Mouse (Mus musculus) midbrain, embryonic 15.5 days (tissue): ENCODE measurements around the gene Rpp30. TPM values are rescaled to one million over a fixed set of nuclear protein-coding genes. Genes with fewer than 3 reads are reported as not detected.
A peak's percentile ranks its signal among the peaks of the same experiment; 100 is the strongest.

Source experiments
- ATAC-seq: fragments of 200-750 bp; cut with Nextera tagmentation; replicated peaks from 2 replicates; pipeline ENCODE4 v1.8.0; 2017; ENCODE audit warnings: moderate TSS enrichment
- H3K27ac ChIP-seq: fragments of 300-500 bp; sonication (generic); 2 replicates; pipeline ENCODE4 v1.5.1; 2015; ENCODE audit warnings: mild to moderate bottlenecking, inconsistent platforms
- H3K27me3 ChIP-seq: fragments of 300-500 bp; sonication (generic); replicated peaks from 2 replicates; pipeline ENCODE4 v1.6.1; 2015; ENCODE audit warnings: inconsistent platforms
- H3K36me3 ChIP-seq: fragments of 300-500 bp; sonication (generic); replicated peaks from 2 replicates; pipeline ENCODE4 v1.6.1; 2015; ENCODE audit warnings: inconsistent platforms
- H3K4me1 ChIP-seq: fragments of 300-500 bp; sonication (generic); 2 replicates; pipeline ENCODE4 v1.6.1; 2015; ENCODE audit warnings: inconsistent platforms
- H3K4me2 ChIP-seq: fragments of 300-500 bp; sonication (generic); 2 replicates; pipeline ENCODE4 v1.6.1; 2015; ENCODE audit warnings: inconsistent platforms, mild to moderate bottlenecking, moderate library complexity
- H3K4me3 ChIP-seq: fragments of 300-500 bp; sonication (generic); 2 replicates; pipeline ENCODE4 v1.5.1; 2015; ENCODE audit warnings: mild to moderate bottlenecking, inconsistent platforms
- H3K9ac ChIP-seq: fragments of 300-500 bp; sonication (generic); 2 replicates; pipeline ENCODE4 v1.6.1; 2015; ENCODE audit warnings: mild to moderate bottlenecking, inconsistent platforms
- H3K9me3 ChIP-seq: fragments of 300-500 bp; sonication (generic); 2 replicates; pipeline ENCODE4 v1.6.1; 2016; ENCODE audit warnings: inconsistent platforms
- WGBS: fragments of 180-500 bp; shearing (Covaris S2); methylation state at CpG from one replicate; pipeline ENCODE4 v1.1.7; 2015; ENCODE audit warnings: mixed read lengths; 5-methylcytosine and 5-hydroxymethylcytosine counted together
- polyA plus RNA-seq: library from polyadenylated mRNA; unstranded; fragments of >200 nt; fragmentation: Nextera tagmentation; extraction: Ambion mirVana; gene quantifications from 2 replicates; pipeline ENCODE4 v1.2.1, GENCODE M21; 2015

The Rpp30 gene
- polyA plus RNA-seq = 60.3 and 64.4 TPM in 2 replicates

- H3K4me1 ChIP-seq = peaks cover 12% of the 10 kb centered on the region
- H3K4me2 ChIP-seq = peak within 1 kb of the TSS; percentile 76
- H3K9me3 ChIP-seq = no peaks in the 10 kb centered on the region
- H3K27ac ChIP-seq = peak within 1 kb of the TSS; percentile 17; the same call in 1 of the 2 replicates
- 2% methylated on average over 34 of the region's 34 CpGs for WGBS
- no peaks in the 10 kb centered on the region for H3K27me3 ChIP-seq
- H3K36me3 ChIP-seq = peaks cover 9% of the 10 kb centered on the region; the same call in 1 of the 2 replicates
- ATAC-seq = peak; percentile 98
- H3K9ac ChIP-seq = peak within 1 kb of the TSS; percentile 62
- H3K4me3 ChIP-seq = peak within 1 kb of the TSS; percentile 55
These were observed at the start of gene Rpp30 for GRCm38 (mm10) chr19:36083262-36084225. Gene Rpp30, plus strand, starts transcription at chr19:36083716.

DNA sequence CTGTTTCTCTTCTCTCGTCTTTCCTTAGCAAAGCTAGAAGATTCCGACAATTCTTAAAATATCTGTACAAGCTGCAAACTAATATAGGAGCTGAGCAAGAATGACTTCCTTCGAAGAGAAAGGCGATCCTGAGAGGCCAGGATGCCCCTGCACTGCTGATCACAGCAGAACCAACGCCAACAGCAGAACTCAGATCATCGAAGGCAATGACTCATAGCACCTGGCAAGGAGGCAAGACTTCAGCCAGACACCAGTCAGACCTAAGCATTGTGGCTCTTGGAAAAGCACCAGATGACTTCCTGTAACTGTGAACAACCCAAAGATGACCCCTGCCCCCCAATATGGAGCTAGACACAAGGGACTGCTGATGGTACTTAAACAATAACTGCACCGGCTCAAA lies 37.5 kb upstream of the Rpp30 start:
- H3K4me2 ChIP-seq = no peak overlapping the region
- H3K36me3 ChIP-seq = no peaks in the 10 kb centered on the region
- H3K27me3 ChIP-seq = no peaks in the 10 kb centered on the region
- H3K27ac ChIP-seq = no peak overlapping the region
- no peak overlapping the region for H3K9ac ChIP-seq
- H3K4me1 ChIP-seq = no peaks in the 10 kb centered on the region
- 87% methylated on average over 7 of the region's 7 CpGs for WGBS
- no peak overlapping the region for H3K4me3 ChIP-seq
- no peak for ATAC-seq
- no peaks in the 10 kb centered on the region for H3K9me3 ChIP-seq

DNA sequence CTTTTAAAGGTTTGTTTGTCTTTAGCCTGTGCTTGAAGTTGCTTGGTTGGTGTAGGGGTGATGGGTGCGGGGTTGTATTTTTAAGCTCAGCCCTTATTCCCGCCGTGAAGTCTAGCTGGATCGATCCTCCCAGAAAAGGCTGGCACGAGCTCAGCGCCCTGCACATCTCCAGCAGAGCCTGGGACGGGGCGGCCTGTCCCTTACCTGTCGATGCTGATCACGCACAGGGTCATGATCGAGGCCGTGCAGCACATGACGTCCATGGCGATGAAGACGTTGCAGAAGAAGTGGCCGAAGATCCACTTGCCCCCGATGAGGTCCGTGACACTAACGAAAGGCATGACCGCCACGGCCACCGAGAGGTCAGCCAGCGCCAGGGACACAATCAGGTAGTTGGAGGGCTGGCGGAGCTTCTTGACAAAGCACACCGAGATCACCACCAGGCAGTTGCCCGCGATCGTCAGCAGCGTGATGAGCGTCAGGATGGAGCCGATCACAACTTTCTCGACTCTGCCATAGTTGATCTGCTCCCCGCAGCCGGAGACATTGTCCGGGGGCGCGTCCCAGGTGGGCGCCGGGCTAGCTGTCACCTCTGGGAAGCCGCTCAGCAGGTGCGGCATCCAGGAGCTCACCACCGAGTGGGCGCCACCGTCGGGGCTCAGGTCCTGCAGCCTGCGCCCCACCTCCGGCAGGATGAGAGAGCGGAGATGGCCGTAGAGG lies 26.9 kb upstream of the Rpp30 start:
- peak overlapping the region; percentile 83 for H3K4me2 ChIP-seq
- peak; percentile 78 for ATAC-seq

DNA sequence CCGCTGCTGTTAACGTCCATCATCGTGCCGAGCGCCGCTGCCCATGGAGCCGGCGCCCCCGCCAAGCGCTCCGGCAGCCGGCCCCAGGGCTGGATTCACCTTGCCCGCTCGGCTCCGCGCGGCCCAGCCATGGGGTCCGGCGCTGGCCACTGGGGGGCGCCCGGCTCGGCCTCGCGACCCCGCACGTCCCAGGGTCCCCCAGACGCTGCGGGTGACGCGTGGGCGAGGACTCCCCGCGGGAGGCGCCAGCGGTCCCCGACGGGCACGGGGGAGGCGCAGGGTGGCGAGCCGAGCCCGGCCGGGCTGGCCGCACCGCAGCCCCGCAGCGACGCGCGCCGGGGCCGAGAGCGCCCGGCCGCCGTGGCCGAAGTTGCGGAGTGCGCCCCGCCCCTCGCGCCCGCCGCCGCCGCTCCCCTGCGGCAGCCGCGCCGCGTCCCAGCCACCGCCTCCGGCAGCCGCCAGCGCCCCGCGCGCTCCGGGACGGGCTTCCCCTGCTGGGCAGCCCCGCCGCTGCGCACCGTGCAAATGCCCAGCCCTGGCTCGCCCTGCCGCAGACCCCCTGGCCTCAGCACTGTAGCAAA lies 26.2 kb upstream of the Rpp30 start, which contains the start of gene Htr7:
Gene Htr7 (minus strand): TSS at position 277 of the 581 bp plus-strand sequence.
- no peaks in the 10 kb centered on the region for H3K9me3 ChIP-seq
- peaks cover 12% of the 10 kb centered on the region; the same call in 1 of the 2 replicates for H3K4me1 ChIP-seq
- H3K36me3 ChIP-seq = no peaks in the 10 kb centered on the region
- H3K9ac ChIP-seq = peak within 1 kb of the TSS; percentile 65
- 0 out of 2 replicates have a peak within 1 kb of the TSS, but pooled peaks have one; percentile 34 for H3K27ac ChIP-seq
- under 1% methylated on average over 59 of the region's 86 CpGs for WGBS
- peak within 1 kb of the TSS; percentile 83 for H3K4me2 ChIP-seq
- peaks cover 13% of the 10 kb centered on the region; the same call in 1 of the 2 replicates for H3K27me3 ChIP-seq
- H3K4me3 ChIP-seq = peak within 1 kb of the TSS; percentile 71
- peak; percentile 97 for ATAC-seq

More for the DNA sequence above, 26.9 kb upstream of the Rpp30 start:
- no peaks in the 10 kb centered on the region for H3K36me3 ChIP-seq
- H3K9ac ChIP-seq = peak overlapping the region; percentile 65
- WGBS = 11% methylated on average over 49 of the region's 49 CpGs
- H3K4me1 ChIP-seq = peaks cover 12% of the 10 kb centered on the region; the same call in 1 of the 2 replicates
- H3K27ac ChIP-seq = 0 out of 2 replicates have a peak overlapping the region, but pooled peaks have one; percentile 34
- no peaks in the 10 kb centered on the region for H3K9me3 ChIP-seq
- peak overlapping the region; percentile 71 for H3K4me3 ChIP-seq
- peaks cover 13% of the 10 kb centered on the region; the same call in 1 of the 2 replicates for H3K27me3 ChIP-seq

DNA sequence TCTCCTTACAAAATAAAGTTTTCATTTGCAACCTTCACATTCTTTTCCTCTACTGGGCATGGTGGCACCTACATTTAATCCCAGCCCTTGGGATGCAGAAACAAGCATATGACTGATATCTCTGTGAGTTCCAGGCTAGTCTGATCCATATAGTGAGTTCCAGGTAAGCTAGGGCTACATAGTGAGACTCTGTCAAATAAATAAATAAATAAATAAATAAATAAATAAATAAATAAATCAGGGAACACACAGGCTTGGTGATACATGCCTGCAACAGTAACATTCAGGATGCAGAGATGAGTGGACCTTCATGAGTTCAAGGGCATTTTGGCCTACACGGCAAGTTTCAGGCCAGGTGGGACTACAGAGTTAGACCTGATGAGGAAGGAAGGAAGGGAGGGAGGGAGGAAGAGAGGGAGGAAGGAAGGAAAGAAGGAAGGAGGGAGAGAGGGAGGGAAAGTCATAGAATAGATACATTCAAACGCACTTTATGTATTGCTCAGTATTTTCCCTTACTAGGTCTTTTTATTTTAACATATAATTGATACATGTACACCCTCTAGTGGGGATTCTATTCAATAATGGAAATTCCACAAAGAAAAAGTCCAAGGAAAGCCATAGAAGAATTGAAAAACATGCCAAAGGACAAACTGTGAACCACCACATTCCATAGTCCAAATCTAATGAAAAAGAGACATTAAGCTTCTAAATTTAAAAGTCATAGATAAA lies 20.6 kb upstream of the Rpp30 start:
- WGBS = 73% methylated on average over 2 of the region's 2 CpGs

GRCm38 (mm10) chr19:36082606-36083261 lies 782 bp upstream of the Rpp30 start:
- H3K9me3 ChIP-seq = no peaks in the 10 kb centered on the region
- peaks cover 12% of the 10 kb centered on the region for H3K4me1 ChIP-seq
- peak overlapping the region; percentile 55 for H3K4me3 ChIP-seq
- H3K36me3 ChIP-seq = 0 out of 2 replicates have a peak, but pooled peaks cover 2% of the 10 kb centered on the region
- peak; percentile 87 for ATAC-seq
- peak overlapping the region; percentile 76 for H3K4me2 ChIP-seq
- no peak overlapping the region for H3K9ac ChIP-seq
- 38% methylated on average over 7 of the region's 7 CpGs for WGBS
- H3K27ac ChIP-seq = no peak overlapping the region
- H3K27me3 ChIP-seq = no peaks in the 10 kb centered on the region

More for the DNA sequence above, 20.6 kb upstream of the Rpp30 start:
- H3K9ac ChIP-seq = no peak overlapping the region
- no peaks in the 10 kb centered on the region for H3K9me3 ChIP-seq
- H3K36me3 ChIP-seq = no peaks in the 10 kb centered on the region
- no peak overlapping the region for H3K4me3 ChIP-seq
- no peak overlapping the region for H3K27ac ChIP-seq
- H3K27me3 ChIP-seq = no peaks in the 10 kb centered on the region
- no peak overlapping the region for H3K4me2 ChIP-seq
- ATAC-seq = peak; percentile 66
- peaks cover 3% of the 10 kb centered on the region; the same call in 1 of the 2 replicates for H3K4me1 ChIP-seq

DNA sequence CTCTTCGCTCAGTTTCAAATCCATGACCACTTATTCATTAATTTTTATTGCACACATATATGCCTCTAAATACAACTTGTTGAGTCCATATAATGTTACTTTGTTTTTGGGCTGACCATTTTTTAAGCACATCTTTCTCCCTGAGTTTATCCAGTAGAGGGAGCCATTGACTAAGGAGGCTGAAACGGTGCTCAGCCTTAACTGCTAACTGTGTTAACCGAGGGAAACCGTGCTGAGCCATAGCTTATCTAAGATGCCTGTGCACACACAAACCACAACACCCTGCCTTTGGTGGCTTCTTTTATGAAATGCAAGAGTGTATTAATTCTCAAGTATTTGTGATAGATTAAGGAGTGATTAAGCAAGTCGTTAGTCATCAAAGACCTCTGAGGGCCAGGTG lies 7.3 kb downstream of the Rpp30 start:
- Histone ChIP-seq H3K27me3 (no peaks in the 10 kb centered on the region), H3K27ac (no peak overlapping the region), H3K9ac (no peak overlapping the region), H3K9me3 (no peaks in the 10 kb centered on the region), H3K4me2 (no peak overlapping the region), H3K4me3 (no peak overlapping the region), H3K36me3 (peaks cover 47% of the 10 kb centered on the region), H3K4me1 (no peaks in the 10 kb centered on the region)
- ATAC-seq = no peak; the same call in 1 of the 2 replicates
- 50% methylated on average over 5 of the region's 5 CpGs for WGBS

DNA sequence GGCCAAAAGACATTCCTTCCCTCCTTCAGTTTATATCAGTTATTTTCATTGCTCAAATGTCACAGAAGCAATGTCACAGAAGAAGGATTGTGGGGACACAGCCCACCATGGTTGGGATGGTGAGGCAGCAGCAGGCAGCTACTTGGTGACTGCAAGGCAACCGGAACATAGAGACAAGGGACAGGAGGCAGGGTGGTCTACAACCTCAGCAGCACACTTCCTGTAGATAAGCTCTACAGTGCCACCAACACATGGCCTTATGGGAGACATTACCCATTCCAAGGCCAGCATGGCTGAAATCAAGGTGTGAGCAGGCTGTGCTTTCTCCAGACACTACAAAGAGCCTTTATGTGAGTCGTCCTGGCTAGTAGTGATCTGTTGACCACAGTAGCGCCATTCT lies 13.7 kb downstream of the Rpp30 start:
- ATAC-seq = no peak
- H3K36me3 ChIP-seq = peaks cover 40% of the 10 kb centered on the region; the same call in 1 of the 2 replicates
- H3K27ac ChIP-seq = no peak overlapping the region
- no peaks in the 10 kb centered on the region for H3K9me3 ChIP-seq
- H3K4me3 ChIP-seq = no peak overlapping the region
- H3K4me1 ChIP-seq = no peaks in the 10 kb centered on the region
- no peak overlapping the region for H3K4me2 ChIP-seq
- no peaks in the 10 kb centered on the region for H3K27me3 ChIP-seq
- H3K9ac ChIP-seq = no peak overlapping the region
- WGBS = 98% methylated on average over 3 of the region's 3 CpGs

- H3K9me3 ChIP-seq = no peaks in the 10 kb centered on the region
- no peak overlapping the region for H3K27ac ChIP-seq
- no peak overlapping the region for H3K9ac ChIP-seq
- H3K4me2 ChIP-seq = no peak overlapping the region
- 91% methylated on average over 1 of the region's 1 CpGs for WGBS
- H3K4me1 ChIP-seq = no peaks in the 10 kb centered on the region
- no peak overlapping the region for H3K4me3 ChIP-seq
- H3K27me3 ChIP-seq = no peaks in the 10 kb centered on the region
- H3K36me3 ChIP-seq = peaks cover 43% of the 10 kb centered on the region; the same call in 1 of the 2 replicates
- ATAC-seq = no peak
These were observed 14.7 kb downstream of the Rpp30 start for GRCm38 (mm10) chr19:36098265-36098664.

DNA sequence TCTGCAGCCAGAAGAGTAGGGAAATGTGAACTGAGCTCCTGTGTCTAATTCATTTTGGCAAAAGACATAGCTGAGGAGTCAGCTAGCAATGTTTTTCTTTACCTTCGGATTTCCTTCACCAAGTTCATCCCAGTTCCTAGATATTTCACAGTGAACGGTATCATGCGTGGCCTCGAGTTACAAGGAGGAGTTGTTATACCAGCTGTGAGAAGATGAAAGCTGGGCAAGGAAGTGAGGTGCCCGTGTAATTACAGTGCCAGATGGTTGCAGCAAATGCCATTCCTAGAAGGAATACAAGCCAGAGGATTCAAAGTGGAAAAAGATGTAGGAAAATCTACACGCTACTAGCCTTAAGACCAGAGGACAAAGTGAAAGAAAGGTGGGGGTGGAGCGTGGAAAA lies 15.4 kb downstream of the Rpp30 start:
- no peaks in the 10 kb centered on the region for H3K27me3 ChIP-seq
- ATAC-seq = no peak
- 92% methylated on average over 7 of the region's 7 CpGs for WGBS
- H3K4me3 ChIP-seq = no peak overlapping the region
- H3K27ac ChIP-seq = no peak overlapping the region
- no peak overlapping the region for H3K4me2 ChIP-seq
- H3K9me3 ChIP-seq = no peaks in the 10 kb centered on the region
- H3K9ac ChIP-seq = no peak overlapping the region
- H3K4me1 ChIP-seq = no peaks in the 10 kb centered on the region
- H3K36me3 ChIP-seq = peaks cover 41% of the 10 kb centered on the region; the same call in 1 of the 2 replicates

- Histone ChIP-seq H3K27ac (no peak overlapping the region), H3K4me3 (no peak overlapping the region), H3K36me3 (peaks cover 26% of the 10 kb centered on the region; the same call in 1 of the 2 replicates), H3K4me1 (no peaks in the 10 kb centered on the region), H3K4me2 (no peak overlapping the region), H3K9me3 (no peaks in the 10 kb centered on the region), H3K27me3 (no peaks in the 10 kb centered on the region), H3K9ac (no peak overlapping the region)
- ATAC-seq = no peak
- 92% methylated on average over 5 of the region's 5 CpGs for WGBS
These were observed 20.4 kb downstream of the Rpp30 start for GRCm38 (mm10) chr19:36103909-36104308.
